22 mouse cellular contexts compared by ENCODE assay signal in the genomic region with DNA sequence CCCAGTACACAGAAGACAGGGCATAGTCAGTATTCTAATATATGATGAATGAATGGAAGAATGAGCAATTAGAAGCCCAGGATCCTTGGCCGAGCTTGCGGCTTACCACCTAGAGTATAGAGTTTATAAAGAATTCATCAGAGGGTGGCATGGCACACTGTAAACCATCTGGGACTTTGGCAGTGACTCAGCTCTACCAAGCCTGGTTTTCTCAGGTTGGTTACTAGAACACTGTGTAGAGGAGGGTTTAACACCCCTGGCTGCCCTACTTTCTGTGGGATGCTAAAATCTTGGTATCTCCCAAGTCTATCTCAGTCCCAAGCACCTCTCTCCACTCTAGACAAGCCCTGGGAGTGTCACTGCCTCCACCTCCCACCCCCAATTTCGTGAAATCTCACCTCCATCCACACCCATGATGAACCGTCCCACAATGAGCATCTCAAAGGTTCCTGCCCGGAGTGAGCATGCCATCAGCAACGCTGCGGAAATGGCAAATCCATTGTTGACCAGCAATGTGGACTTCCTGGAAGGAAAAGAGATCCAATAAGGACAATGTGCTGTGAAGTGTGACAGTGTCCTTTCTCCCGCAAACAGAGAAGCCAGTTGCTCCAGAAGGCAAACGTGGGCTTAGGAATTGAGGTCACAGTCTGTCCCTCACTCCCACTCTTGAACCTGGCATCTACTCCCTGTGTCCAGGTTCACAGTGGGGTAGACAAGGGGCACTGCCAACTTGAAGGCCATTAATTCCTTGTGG.
DNase-seq lines count a peak whose midpoint lies in the region; ATAC-seq and TF ChIP-seq lines count a peak whose summit lies in the region.
"Had no signal": no experiment of that assay in that cellular context is flagged by ENCODE, and none has a peak within 500 bp of the region (broad histone marks: within the 10 kb centered on the region; RNA-seq: fewer than 3 reads in every experiment).

No protein-coding gene starts in this region.

- no peaks in the 10 kb centered on the region for H3K36me3 ChIP-seq in hindbrain, postnatal 0 days (ENCODE audit: insufficient read depth, low read length)
- H3K36me3 ChIP-seq in hindbrain, embryonic 12.5 days, result no peaks in the 10 kb centered on the region
- H3K36me3 ChIP-seq: embryonic facial prominence, embryonic 12.5 days; hindbrain, embryonic 10.5 days; limb, embryonic 13.5 days; liver, embryonic 13.5 days; midbrain, embryonic 10.5 days had no signal

- no peak overlapping the region for H3K4me3 ChIP-seq in hindbrain, postnatal 0 days (ENCODE audit: low read length)
- H3K4me3 ChIP-seq in hindbrain, embryonic 12.5 days, result no peak overlapping the region
- H3K4me3 ChIP-seq: embryonic facial prominence, embryonic 12.5 days; erythroblast, embryonic 14.5 days; hindbrain, embryonic 10.5 days; left cerebral cortex, adult 2 months; limb, embryonic 13.5 days; liver, embryonic 13.5 days; midbrain, embryonic 10.5 days had no signal

- intact Hi-C loops in left cerebral cortex, postnatal 4 days (cut with DNase I), result no loop called here

- no peaks in the 10 kb centered on the region for H3K27me3 ChIP-seq in hindbrain, postnatal 0 days (ENCODE audit: insufficient read depth, low read length)
- no peaks in the 10 kb centered on the region for H3K27me3 ChIP-seq in hindbrain, embryonic 12.5 days
- H3K27me3 ChIP-seq: embryonic facial prominence, embryonic 12.5 days; limb, embryonic 13.5 days; liver, embryonic 13.5 days had no signal

- WGBS in hindbrain, postnatal 0 days, result 76% methylated on average over 9 of the region's 9 CpGs
- WGBS in hindbrain, embryonic 12.5 days, result 80% methylated on average over 9 of the region's 9 CpGs

- H3K4me2 ChIP-seq in hindbrain, postnatal 0 days (ENCODE audit: low read depth, low read length), result no peak overlapping the region
- no peak overlapping the region for H3K4me2 ChIP-seq in hindbrain, embryonic 12.5 days (replicated peaks)
- H3K4me2 ChIP-seq: embryonic facial prominence, embryonic 12.5 days; limb, embryonic 13.5 days; liver, embryonic 13.5 days; lung, embryonic 14.5 days had no signal

- no peaks in the 10 kb centered on the region for H3K4me1 ChIP-seq in hindbrain, postnatal 0 days (ENCODE audit: insufficient read depth, low read length)
- H3K4me1 ChIP-seq in hindbrain, embryonic 12.5 days, result no peaks in the 10 kb centered on the region
- H3K4me1 ChIP-seq: embryonic facial prominence, embryonic 12.5 days; hindbrain, embryonic 10.5 days; liver, embryonic 13.5 days; midbrain, embryonic 10.5 days had no signal

- no peak for DNase-seq in hindbrain, postnatal 0 days (ENCODE audit: low spot score)
- DNase-seq in cerebellum, adult 18-20 months, result peak; percentile 70 to 74
- peak; percentile 79 for DNase-seq in cerebellum, adult 9-11 months
- peak; percentile 11 for DNase-seq in left cerebral cortex, postnatal 4 days
- no peak for DNase-seq in adipocyte (ENCODE audit: low spot score)
- no peak for DNase-seq in ovary, adult 18-20 months (ENCODE audit: low spot score)
- no peak for DNase-seq in neural tube, embryonic 10.5 days (ENCODE audit: extremely low spot score, low spot score)
- DNase-seq: adrenal gland, postnatal 14 days; gastrocnemius, postnatal 25 days; kidney, adult 2 months; kidney, postnatal 10 days; liver, embryonic 13.5 days; lung, embryonic 14.5 days had no signal

- no peak for TF ChIP-seq CTCF in hindbrain, postnatal 0 days (IDR thresholded peaks at IDR 0.05; ENCODE audit: low read depth)

- H3K9ac ChIP-seq in hindbrain, postnatal 0 days (replicated peaks; ENCODE audit: low read length), result no peak overlapping the region
- H3K9ac ChIP-seq in hindbrain, embryonic 12.5 days, result no peak overlapping the region
- H3K9ac ChIP-seq: embryonic facial prominence, embryonic 12.5 days; limb, embryonic 13.5 days; liver, embryonic 13.5 days; lung, embryonic 14.5 days had no signal

- H3K27ac ChIP-seq in hindbrain, postnatal 0 days, result no peak overlapping the region
- no peak overlapping the region for H3K27ac ChIP-seq in hindbrain, embryonic 12.5 days
- H3K27ac ChIP-seq: embryonic facial prominence, embryonic 12.5 days; hindbrain, embryonic 10.5 days; left cerebral cortex, adult 2 months; limb, embryonic 13.5 days; liver, embryonic 13.5 days; macrophage; midbrain, embryonic 10.5 days had no signal

- 0 out of 2 replicates have a peak, but pooled peaks have one; percentile 46 for ATAC-seq in hindbrain, postnatal 0 days
- ATAC-seq in hindbrain, embryonic 12.5 days (ENCODE audit: low FRiP score), result no peak
- ATAC-seq: forebrain, embryonic 16.5 days had no signal

- H3K9me3 ChIP-seq in hindbrain, postnatal 0 days (ENCODE audit: low read length), result no peaks in the 10 kb centered on the region
- peaks cover 5% of the 10 kb centered on the region; the same call in 1 of the 2 replicates for H3K9me3 ChIP-seq in hindbrain, embryonic 12.5 days (replicated peaks)
- H3K9me3 ChIP-seq: embryonic facial prominence, embryonic 12.5 days; limb, embryonic 13.5 days; liver, embryonic 13.5 days; midbrain, embryonic 10.5 days had no signal

Comparison
In these comparisons a context has a peak if more than half of its experiments do, and no peak if none do; other contexts are left out.
1. DNase-seq: peak in cerebellum, adult 18-20 months (2 of 2), cerebellum, adult 9-11 months (single experiment) and left cerebral cortex, postnatal 4 days (single experiment); none in hindbrain, postnatal 0 days (single experiment), adipocyte (single experiment), ovary, adult 18-20 months (single experiment) and neural tube, embryonic 10.5 days (single experiment).